Mouse (Mus musculus) hindbrain, embryonic 12.5 days (tissue): ENCODE data around the gene Polr2g. TPM values are rescaled to one million over a fixed set of nuclear protein-coding genes. Genes with fewer than 3 reads are reported as not detected.
A peak's percentile ranks its signal among the peaks of the same experiment; 100 is the strongest.
"Not testable (repeated sequence)": the region's sequence is repeated elsewhere in the genome, so short reads cannot be mapped to it uniquely, and the experiment has no call there.

Source experiments
- ATAC-seq: fragments of 200-750 bp; cut with Nextera tagmentation; 2 replicates; pipeline ENCODE4 v1.8.0; 2017; ENCODE audit warnings: moderate TSS enrichment; ENCODE audit not compliant: low FRiP score
- H3K27ac ChIP-seq: fragments of 300-500 bp; sonication (generic); 2 replicates; pipeline ENCODE4 v1.5.1; 2016; ENCODE audit warnings: mild to moderate bottlenecking
- H3K27me3 ChIP-seq: fragments of 300-500 bp; sonication (generic); 2 replicates; pipeline ENCODE4 v1.6.1; 2016; ENCODE audit warnings: mild to moderate bottlenecking
- H3K36me3 ChIP-seq: fragments of 300-500 bp; sonication (generic); 2 replicates; pipeline ENCODE4 v1.6.1; 2016; ENCODE audit warnings: mild to moderate bottlenecking
- H3K4me1 ChIP-seq: fragments of 300-500 bp; sonication (generic); 2 replicates; pipeline ENCODE4 v1.6.1; 2016
- H3K4me2 ChIP-seq: fragments of 300-500 bp; sonication (generic); replicated peaks from 2 replicates; pipeline ENCODE4 v1.6.1; 2016; ENCODE audit warnings: mild to moderate bottlenecking
- H3K4me3 ChIP-seq: fragments of 300-500 bp; sonication (generic); 2 replicates; pipeline ENCODE4 v1.5.1; 2016; ENCODE audit warnings: mild to moderate bottlenecking
- H3K9ac ChIP-seq: fragments of 300-500 bp; sonication (generic); 2 replicates; pipeline ENCODE4 v1.6.1; 2016; ENCODE audit warnings: mild to moderate bottlenecking, moderate library complexity
- H3K9me3 ChIP-seq: fragments of 300-500 bp; sonication (generic); replicated peaks from 2 replicates; pipeline ENCODE4 v1.6.1; 2016; ENCODE audit warnings: mild to moderate bottlenecking
- WGBS: fragments of 180-500 bp; shearing (Covaris S2); methylation state at CpG from one replicate; pipeline ENCODE4 v1.1.7; 2016; 5-methylcytosine and 5-hydroxymethylcytosine counted together
- polyA plus RNA-seq: library from polyadenylated mRNA; unstranded; fragments of >200 nt; fragmentation: Nextera tagmentation; extraction: Ambion mirVana; gene quantifications from 2 replicates; pipeline ENCODE4 v1.2.1, GENCODE M21; 2016

The Polr2g gene
- 146 and 149 TPM in 2 replicates for polyA plus RNA-seq

GRCm38 (mm10) chr19:8798264-8798946, at the start of gene Polr2g:
Polr2g (minus strand) TSS chr19:8798577.
- H3K9me3 ChIP-seq, result no peaks in the 10 kb centered on the region
- H3K4me1 ChIP-seq, result peaks cover 22% of the 10 kb centered on the region
- ATAC-seq, result peak; percentile 69
- peaks cover 23% of the 10 kb centered on the region for H3K36me3 ChIP-seq
- peak within 1 kb of the TSS; percentile 94 for H3K4me2 ChIP-seq
- H3K4me3 ChIP-seq, result peak within 1 kb of the TSS; percentile 80
- peak within 1 kb of the TSS; percentile 75 for H3K27ac ChIP-seq
- peak within 1 kb of the TSS; percentile 87 for H3K9ac ChIP-seq
- WGBS, result 2% methylated on average over 25 of the region's 25 CpGs
- no peaks in the 10 kb centered on the region for H3K27me3 ChIP-seq

- no peak overlapping the region for H3K4me3 ChIP-seq
- 63% methylated on average over 5 of the region's 5 CpGs for WGBS
- no peaks in the 10 kb centered on the region for H3K9me3 ChIP-seq
- H3K4me1 ChIP-seq, result peaks cover 20% of the 10 kb centered on the region
- no peak overlapping the region for H3K4me2 ChIP-seq
- ATAC-seq, result no peak
- peaks cover 48% of the 10 kb centered on the region for H3K36me3 ChIP-seq
- H3K9ac ChIP-seq, result no peak overlapping the region
- no peak overlapping the region for H3K27ac ChIP-seq
- H3K27me3 ChIP-seq, result no peaks in the 10 kb centered on the region
Measured at GRCm38 (mm10) chr19:8844371-8845129, 46.2 kb upstream of the Polr2g start.

GRCm38 (mm10) chr19:8842961-8843360, 44.6 kb upstream of the Polr2g start:
- Histone ChIP-seq H3K36me3 (peaks cover 39% of the 10 kb centered on the region), H3K4me2 (no peak overlapping the region), H3K9ac (0 out of 2 replicates have a peak overlapping the region, but pooled peaks have one; percentile 1), H3K4me1 (peaks cover 26% of the 10 kb centered on the region), H3K4me3 (no peak overlapping the region), H3K27me3 (no peaks in the 10 kb centered on the region), H3K27ac (no peak overlapping the region), H3K9me3 (no peaks in the 10 kb centered on the region)
- WGBS, result 87% methylated on average over 6 of the region's 6 CpGs
- ATAC-seq, result no peak

- Histone ChIP-seq H3K4me2 (peak overlapping the region; percentile 75), H3K9ac (peak overlapping the region; percentile 84), H3K36me3 (peaks cover 24% of the 10 kb centered on the region), H3K4me1 (peaks cover 29% of the 10 kb centered on the region), H3K4me3 (peak overlapping the region; percentile 45), H3K27me3 (no peaks in the 10 kb centered on the region), H3K27ac (peak overlapping the region; percentile 98), H3K9me3 (no peaks in the 10 kb centered on the region)
- no peak for ATAC-seq
- 90% methylated on average over 7 of the region's 7 CpGs for WGBS
Measured at GRCm38 (mm10) chr19:8841012-8841411, 42.6 kb upstream of the Polr2g start.

- Histone ChIP-seq H3K9me3 (no peaks in the 10 kb centered on the region), H3K27ac (peak overlapping the region; percentile 98), H3K4me1 (peaks cover 29% of the 10 kb centered on the region), H3K4me2 (peak overlapping the region; percentile 75), H3K4me3 (peak overlapping the region; percentile 45), H3K9ac (peak overlapping the region; percentile 84), H3K36me3 (peaks cover 25% of the 10 kb centered on the region), H3K27me3 (no peaks in the 10 kb centered on the region)
- WGBS, result 16% methylated on average over 29 of the region's 29 CpGs
- peak; percentile 34 for ATAC-seq
Measured at GRCm38 (mm10) chr19:8839908-8840791, 41.8 kb upstream of the Polr2g start.

- peak; percentile 90 for ATAC-seq
- Histone ChIP-seq H3K9ac (peak within 1 kb of the TSS; percentile 84), H3K36me3 (peaks cover 32% of the 10 kb centered on the region), H3K9me3 (no peaks in the 10 kb centered on the region), H3K27me3 (no peaks in the 10 kb centered on the region), H3K4me3 (peak within 1 kb of the TSS; percentile 45), H3K27ac (peak within 1 kb of the TSS; percentile 98), H3K4me1 (peaks cover 29% of the 10 kb centered on the region), H3K4me2 (peak within 1 kb of the TSS; percentile 75)
- WGBS, result 41% methylated on average over 11 of the region's 11 CpGs
Measured at GRCm38 (mm10) chr19:8839103-8839907, 40.9 kb upstream of the Polr2g start, which contains the start of gene Gng3. Gng3 (minus strand) TSS chr19:8839194.

- peak overlapping the region; percentile 84 for H3K9ac ChIP-seq
- WGBS, result 16% methylated on average over 15 of the region's 15 CpGs
Measured at GRCm38 (mm10) chr19:8838041-8838730, 39.8 kb upstream of the Polr2g start.

GRCm38 (mm10) chr19:8837251-8837791, 38.9 kb upstream of the Polr2g start, which contains the start of gene Bscl2:
Bscl2 (plus strand) TSS chr19:8837467.
- Histone ChIP-seq H3K27ac (peak within 1 kb of the TSS; percentile 98), H3K27me3 (no peaks in the 10 kb centered on the region), H3K4me1 (peaks cover 29% of the 10 kb centered on the region), H3K9me3 (no peaks in the 10 kb centered on the region), H3K36me3 (peaks cover 42% of the 10 kb centered on the region), H3K4me2 (peak within 1 kb of the TSS; percentile 75), H3K4me3 (peak within 1 kb of the TSS; percentile 45), H3K9ac (peak within 1 kb of the TSS; percentile 84)
- ATAC-seq, result peak; percentile 76
- WGBS, result 1% methylated on average over 38 of the region's 38 CpGs

More at GRCm38 (mm10) chr19:8838041-8838730, 39.8 kb upstream of the Polr2g start:
- peak overlapping the region; percentile 45 for H3K4me3 ChIP-seq
- H3K27ac ChIP-seq, result peak overlapping the region; percentile 98
- peak overlapping the region; percentile 75 for H3K4me2 ChIP-seq
- H3K36me3 ChIP-seq, result peaks cover 40% of the 10 kb centered on the region
- 0 out of 2 replicates have a peak, but pooled peaks have one; percentile 18 for ATAC-seq
- H3K27me3 ChIP-seq, result no peaks in the 10 kb centered on the region
- peaks cover 29% of the 10 kb centered on the region for H3K4me1 ChIP-seq
- no peaks in the 10 kb centered on the region for H3K9me3 ChIP-seq

GRCm38 (mm10) chr19:8836327-8836726, 38.0 kb upstream of the Polr2g start:
- WGBS, result 98% methylated on average over 10 of the region's 10 CpGs
- H3K9ac ChIP-seq, H3K4me2 ChIP-seq, H3K27me3 ChIP-seq, H3K4me3 ChIP-seq, ATAC-seq, H3K9me3 ChIP-seq: not testable (repeated sequence)
- Histone ChIP-seq H3K27ac (peak overlapping the region; percentile 98; the same call in 1 of the 2 replicates), H3K4me1 (peaks cover 28% of the 10 kb centered on the region), H3K36me3 (peaks cover 48% of the 10 kb centered on the region)

GRCm38 (mm10) chr19:8832971-8833370, 34.6 kb upstream of the Polr2g start:
- no peak overlapping the region for H3K9ac ChIP-seq
- no peak overlapping the region for H3K4me2 ChIP-seq
- H3K4me1 ChIP-seq, result peaks cover 3% of the 10 kb centered on the region; the same call in 1 of the 2 replicates
- WGBS, result 96% methylated on average over 4 of the region's 4 CpGs
- no peaks in the 10 kb centered on the region for H3K9me3 ChIP-seq
- H3K4me3 ChIP-seq, result no peak overlapping the region
- peaks cover 78% of the 10 kb centered on the region for H3K36me3 ChIP-seq
- H3K27me3 ChIP-seq, result no peaks in the 10 kb centered on the region
- H3K27ac ChIP-seq, result no peak overlapping the region
- ATAC-seq, result no peak
